Mouse (Mus musculus): ENCODE measurements around the gene Apob. TPM values are rescaled to one million over a fixed set of nuclear protein-coding genes. Genes with fewer than 3 reads are reported as not detected.
A peak's percentile ranks its signal among the peaks of the same experiment; 100 is the strongest.

The Apob gene
- total RNA-seq, 2 experiments from 2014 or later = 0.06 TPM; not detected in 1

- intact Hi-C loops (cut with DNase I) = loop anchor here (5.0 kb wide), 1 partner anchor 176 kb away; no protein-coding TSS in a partner anchor
- no peak for DNase-seq
- Histone ChIP-seq H3K27ac (no peak overlapping the region), H3K4me3 (no peak overlapping the region)
- TF ChIP-seq CTCF (IDR thresholded peaks at IDR 0.05) = no peak
Measured at GRCm38 (mm10) chr12:8056001-8056640, 78.7 kb downstream of the Apob start.

- Histone ChIP-seq H3K27ac (no peak overlapping the region), H3K4me3 (no peak overlapping the region)
- peak; percentile 93 for TF ChIP-seq CTCF (IDR thresholded peaks at IDR 0.05)
- peak; percentile 69 for DNase-seq
- intact Hi-C loops (cut with DNase I) = loop anchor here (2.0 to 5.0 kb wide), 2 partner anchors 173 to 247 kb away; no protein-coding TSS in a partner anchor
Measured at GRCm38 (mm10) chr12:8059576-8059975, 82.1 kb downstream of the Apob start.

GRCm38 (mm10) chr12:8063363-8064065, 86.1 kb downstream of the Apob start:
- H3K4me3 ChIP-seq = no peak overlapping the region
- DNase-seq = no peak
- intact Hi-C loops (cut with DNase I) = no loop called here
- no peak for TF ChIP-seq CTCF (IDR thresholded peaks at IDR 0.05)
- no peak overlapping the region for H3K27ac ChIP-seq

Other genes with a start within 250 kb of the Apob start
- gene Ldah, start 230.5 kb downstream of the Apob start, total RNA-seq (2021) = 10 to 100 TPM; 11.2 to 13.0 TPM